Mouse (Mus musculus) megakaryocyte-erythroid progenitor cell, adult 5 weeks (primary cell): Measurements from ENCODE around the gene Zmynd8. TPM values are rescaled to one million over a fixed set of nuclear protein-coding genes. Genes with fewer than 3 reads are reported as not detected.

ENCODE experiments used
- polyA plus RNA-seq: library from polyadenylated mRNA; stranded (reverse); fragments of >175 nt; gene quantifications from 2 replicates; pipeline ENCODE4 v1.2.3, GENCODE M21; 2012

The Zmynd8 gene
- 54.1 and 64.2 TPM in 2 replicates for polyA plus RNA-seq

GRCm38 (mm10) chr2:165898202-165899194 lies at the start of gene Zmynd8:
TSS of gene Zmynd8 (minus strand) at chr2:165899016.

Other genes starting within 250 kb of the Zmynd8 start
- gene Ncoa3, start 93.6 kb upstream of the Zmynd8 start, polyA plus RNA-seq = 26.8 and 29.5 TPM in 2 replicates